Mouse (Mus musculus) kidney, postnatal 25 days (tissue): Measurements from ENCODE around the gene Dctd.
A peak's percentile ranks its signal among the peaks of the same experiment; 100 is the strongest.
"Not testable (repeated sequence)": the region's sequence is repeated elsewhere in the genome, so short reads cannot be mapped to it uniquely, and the experiment has no call there.

Experiments
- DNase-seq, 2 experiments: peaks; one replicate each; pipeline ENCODE4 v3.0.0; 2021; ENCODE audit warnings: mixed read lengths in 2 of 2

Gene Dctd

GRCm38 (mm10) chr8:48146449-48146848 lies 47.6 kb downstream of the Dctd start:
- DNase-seq, result no peak

GRCm38 (mm10) chr8:48152062-48152738 lies 53.3 kb downstream of the Dctd start:
- peak in 1 of 2 experiments; percentile 17 for DNase-seq

GRCm38 (mm10) chr8:48153360-48154121 lies 54.6 kb downstream of the Dctd start:
- peak; percentile 61 to 72 for DNase-seq

- no peak for DNase-seq
Measured at GRCm38 (mm10) chr8:48157718-48158117, 58.8 kb downstream of the Dctd start.

- DNase-seq, result no peak
Measured at GRCm38 (mm10) chr8:48158560-48159217, 59.8 kb downstream of the Dctd start.

GRCm38 (mm10) chr8:48177406-48177805 lies 78.5 kb downstream of the Dctd start:
- DNase-seq, result no peak

GRCm38 (mm10) chr8:48177876-48178275 lies 79.0 kb downstream of the Dctd start:
- DNase-seq, result no peak

- DNase-seq, result no peak
Measured at GRCm38 (mm10) chr8:48178993-48179392, 80.1 kb downstream of the Dctd start.

GRCm38 (mm10) chr8:48180146-48180545 lies 81.3 kb downstream of the Dctd start:
- DNase-seq, result not testable (repeated sequence)

GRCm38 (mm10) chr8:48181000-48181399 lies 82.1 kb downstream of the Dctd start:
- no peak for DNase-seq

- no peak for DNase-seq
Measured at GRCm38 (mm10) chr8:48183758-48184157, 84.9 kb downstream of the Dctd start.

- no peak for DNase-seq
Measured at GRCm38 (mm10) chr8:48188586-48188985, 89.7 kb downstream of the Dctd start.

- DNase-seq, result no peak
Measured at GRCm38 (mm10) chr8:48195971-48196370, 97.1 kb downstream of the Dctd start.

- no peak for DNase-seq
Measured at GRCm38 (mm10) chr8:48199171-48199570, 100.3 kb downstream of the Dctd start.

- DNase-seq, result no peak
Measured at GRCm38 (mm10) chr8:48202632-48203031, 103.7 kb downstream of the Dctd start.
